Mouse (Mus musculus) heart, postnatal 36 days (tissue): ENCODE data around the gene Nfib. TPM values are rescaled to one million over a fixed set of nuclear protein-coding genes. Genes with fewer than 3 reads are reported as not detected.

Experiments
- DNase-seq, 2 experiments: peaks; one replicate each; pipeline ENCODE4 v3.0.0; 2021 to 2022
- intact Hi-C: fragments of 180-260 bp; cut with DNase I; formaldehyde crosslinking; loops from one replicate; pipeline ENCODE4 v1.15.1; 2025
- total RNA-seq, 2 experiments: library from RNA; stranded (reverse); gene quantifications; 2 replicates each; pipeline ENCODE4 v1.2.3; 2021

Nfib gene
- total RNA-seq, 2 experiments from 2014 or later = 113 to 131 TPM

- intact Hi-C loops = no loop called here
Measured at GRCm38 (mm10) chr4:82344224-82344623, 361.3 kb downstream of the Nfib start.

GRCm38 (mm10) chr4:82338930-82339329, 366.6 kb downstream of the Nfib start:
- intact Hi-C loops = no loop called here
- DNase-seq = no peak

More at GRCm38 (mm10) chr4:82344224-82344623, 361.3 kb downstream of the Nfib start:
- no peak for DNase-seq

GRCm38 (mm10) chr4:82338481-82338880, 367.1 kb downstream of the Nfib start:
- intact Hi-C loops = no loop called here
- DNase-seq = peak; percentile 33 to 43

GRCm38 (mm10) chr4:82336951-82337381, 368.6 kb downstream of the Nfib start:
- intact Hi-C loops = no loop called here
- no peak for DNase-seq

DNA sequence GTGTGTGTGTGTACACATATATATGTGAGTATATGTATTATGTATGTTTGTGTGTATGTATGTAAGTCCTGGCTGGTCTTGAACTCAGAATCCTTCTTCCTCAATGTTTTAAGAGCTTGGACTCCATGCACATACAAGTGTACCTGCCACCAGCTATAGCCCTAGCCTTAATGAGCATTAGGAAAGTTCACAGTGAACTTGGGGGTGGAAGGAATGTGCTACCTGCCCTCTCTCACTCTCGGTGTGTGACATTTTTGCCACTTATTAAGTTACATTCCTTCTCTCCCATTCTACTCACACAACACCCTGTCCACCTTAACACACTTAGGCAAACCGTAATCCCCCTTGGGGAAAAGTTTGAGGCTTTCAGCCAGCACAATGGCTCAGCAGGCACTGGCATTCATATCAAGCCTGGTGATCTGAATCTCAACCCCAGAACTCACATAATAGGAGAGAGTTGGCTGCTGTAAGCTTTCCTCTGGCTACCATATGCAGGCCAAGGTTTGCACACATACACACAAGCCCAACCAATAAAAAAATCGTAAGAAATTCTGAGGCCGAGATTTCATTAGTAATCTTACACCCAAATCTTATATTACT, 370.2 kb downstream of the Nfib start:
- intact Hi-C loops = no loop called here
- no peak for DNase-seq

GRCm38 (mm10) chr4:82333413-82333812, 372.1 kb downstream of the Nfib start:
- intact Hi-C loops = no loop called here
- DNase-seq = no peak

DNA sequence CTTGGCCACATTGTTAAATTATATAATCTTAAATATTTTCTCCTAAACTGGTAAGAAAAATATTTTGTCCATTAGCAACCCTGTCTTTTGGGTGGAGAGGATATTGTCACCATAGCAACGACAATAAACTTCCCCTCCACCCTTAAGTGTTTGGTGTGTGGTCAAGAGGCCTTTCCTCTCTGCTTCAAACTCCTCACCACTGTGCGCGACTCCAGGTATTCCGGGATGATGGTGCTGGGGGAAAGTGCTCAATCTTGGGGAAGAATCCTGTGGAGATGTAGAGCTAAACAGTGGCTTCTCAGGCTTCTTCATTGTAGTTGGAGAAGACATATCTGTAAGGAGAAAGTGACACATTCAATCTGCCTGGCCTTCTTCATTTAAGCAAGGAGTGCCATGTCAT, 375.5 kb downstream of the Nfib start:
- intact Hi-C loops = no loop called here
- DNase-seq = no peak

DNA sequence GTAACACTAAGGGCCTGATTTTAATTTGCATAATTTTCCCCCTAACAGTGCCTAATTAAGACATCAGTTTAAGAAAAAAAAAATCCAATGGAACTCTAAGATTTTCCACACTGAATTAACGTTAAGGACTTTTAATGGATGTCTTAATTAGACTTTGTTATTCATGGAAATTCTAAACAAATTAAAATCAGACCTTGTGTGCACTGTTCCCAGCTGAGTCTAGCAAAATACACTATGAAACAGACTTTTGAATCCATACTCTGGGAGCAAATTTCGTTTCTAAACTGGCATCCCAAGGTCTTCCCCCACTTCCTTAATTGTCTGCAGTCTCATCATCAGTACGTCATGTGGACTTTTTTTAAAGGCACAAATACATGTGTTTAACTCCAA, 379.4 kb downstream of the Nfib start:
- intact Hi-C loops = no loop called here

GRCm38 (mm10) chr4:82325409-82326139, 380.0 kb downstream of the Nfib start:
- DNase-seq = no peak
- intact Hi-C loops = no loop called here

More for the DNA sequence above, 379.4 kb downstream of the Nfib start:
- DNase-seq = no peak

DNA sequence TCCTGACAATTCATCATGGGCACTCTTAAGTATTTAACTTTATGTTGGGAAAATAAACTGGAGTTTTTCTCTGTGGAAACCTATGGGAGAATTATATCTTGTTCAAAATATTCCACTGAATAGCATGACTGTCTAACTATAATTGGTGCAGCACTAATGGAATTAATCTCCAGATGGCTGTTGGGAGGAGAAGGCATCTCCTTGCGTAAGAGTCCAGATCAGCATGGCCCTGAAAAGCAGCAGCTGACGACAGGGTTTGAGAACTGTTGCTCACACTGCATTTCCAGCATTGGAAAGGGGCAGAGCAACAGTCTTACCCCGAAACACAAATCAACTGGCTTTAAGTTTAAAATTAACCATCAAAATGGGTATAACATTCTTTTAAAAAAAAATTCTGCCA, 380.6 kb downstream of the Nfib start:
- DNase-seq = no peak
- intact Hi-C loops = no loop called here

DNA sequence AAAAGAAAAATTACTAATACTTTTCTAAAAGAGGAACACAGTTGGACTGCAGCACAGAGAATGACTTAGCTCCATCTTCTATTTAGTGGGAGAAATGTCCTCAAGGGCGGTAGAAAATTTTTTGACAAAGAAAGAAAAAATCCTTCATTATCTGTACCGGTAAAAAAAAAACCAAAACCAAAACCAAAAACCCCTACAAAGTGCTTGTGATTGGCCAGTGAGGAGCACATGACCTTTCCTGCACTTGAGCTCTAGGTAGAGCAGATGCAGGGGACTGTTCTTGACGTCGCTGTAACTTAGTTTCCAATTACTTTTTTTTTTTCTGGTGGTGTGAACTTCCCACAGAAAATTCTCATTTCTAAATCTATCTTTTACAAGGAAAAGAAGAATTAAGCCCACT, 384.5 kb downstream of the Nfib start:
- no peak for DNase-seq
- intact Hi-C loops = no loop called here

- no peak for DNase-seq
- intact Hi-C loops = loop anchor here (5.0 kb wide), 1 partner anchor 183 kb away; no protein-coding TSS in a partner anchor
Measured at GRCm38 (mm10) chr4:82319388-82319787, 386.2 kb downstream of the Nfib start.

DNA sequence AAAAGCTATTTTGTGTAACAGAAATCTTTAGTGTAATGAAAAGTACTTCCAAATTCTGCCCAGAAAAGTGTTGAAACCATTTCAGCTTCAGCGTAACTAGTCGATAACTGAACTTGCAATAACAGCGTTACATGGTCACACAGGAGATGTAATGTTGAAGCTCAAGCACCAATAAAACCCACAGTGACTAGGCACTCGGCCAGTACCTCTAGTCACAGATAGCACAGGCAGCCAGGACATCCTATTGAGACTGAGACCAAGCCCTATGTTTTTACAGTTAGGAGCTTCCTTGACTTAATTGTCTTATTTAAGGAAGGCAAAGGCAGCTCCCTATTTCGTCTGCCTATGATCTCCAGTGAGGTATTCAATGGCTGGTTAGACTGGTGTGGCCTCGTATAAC, 389.4 kb downstream of the Nfib start:
- intact Hi-C loops = loop anchor here (5.0 kb wide), 1 partner anchor 186 kb away; no protein-coding TSS in a partner anchor
- peak; percentile 43 to 50 for DNase-seq

DNA sequence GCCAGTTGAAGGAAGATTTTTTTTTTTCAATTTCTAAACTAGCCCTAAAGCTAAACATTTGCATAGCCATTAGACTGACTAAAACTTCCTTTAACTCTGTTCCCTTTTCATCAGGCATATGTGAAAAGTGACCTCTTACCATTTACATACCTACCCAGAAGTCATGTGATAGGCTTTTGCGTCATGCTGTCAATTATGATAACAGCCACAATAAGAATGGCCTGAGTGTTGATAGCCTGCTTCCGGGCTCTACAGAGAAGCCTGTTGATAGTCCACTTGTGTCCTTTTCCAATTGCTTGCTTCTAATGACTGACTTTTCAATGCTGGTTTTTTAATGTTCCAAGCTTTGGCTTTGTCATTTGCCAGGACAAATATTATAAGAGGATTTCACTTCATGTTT, 389.8 kb downstream of the Nfib start:
- no peak for DNase-seq
- intact Hi-C loops = loop anchor here (5.0 kb wide), 1 partner anchor 187 kb away; no protein-coding TSS in a partner anchor

- intact Hi-C loops = loop anchor here (5.0 kb wide), 3 partner anchors 126 to 734 kb away; no protein-coding TSS in a partner anchor
- peak in 1 of 2 experiments; percentile 16 for DNase-seq
Measured at GRCm38 (mm10) chr4:82310924-82311734, 394.4 kb downstream of the Nfib start.

- intact Hi-C loops = no loop called here
Measured at GRCm38 (mm10) chr4:82306045-82306444, 399.5 kb downstream of the Nfib start.

DNA sequence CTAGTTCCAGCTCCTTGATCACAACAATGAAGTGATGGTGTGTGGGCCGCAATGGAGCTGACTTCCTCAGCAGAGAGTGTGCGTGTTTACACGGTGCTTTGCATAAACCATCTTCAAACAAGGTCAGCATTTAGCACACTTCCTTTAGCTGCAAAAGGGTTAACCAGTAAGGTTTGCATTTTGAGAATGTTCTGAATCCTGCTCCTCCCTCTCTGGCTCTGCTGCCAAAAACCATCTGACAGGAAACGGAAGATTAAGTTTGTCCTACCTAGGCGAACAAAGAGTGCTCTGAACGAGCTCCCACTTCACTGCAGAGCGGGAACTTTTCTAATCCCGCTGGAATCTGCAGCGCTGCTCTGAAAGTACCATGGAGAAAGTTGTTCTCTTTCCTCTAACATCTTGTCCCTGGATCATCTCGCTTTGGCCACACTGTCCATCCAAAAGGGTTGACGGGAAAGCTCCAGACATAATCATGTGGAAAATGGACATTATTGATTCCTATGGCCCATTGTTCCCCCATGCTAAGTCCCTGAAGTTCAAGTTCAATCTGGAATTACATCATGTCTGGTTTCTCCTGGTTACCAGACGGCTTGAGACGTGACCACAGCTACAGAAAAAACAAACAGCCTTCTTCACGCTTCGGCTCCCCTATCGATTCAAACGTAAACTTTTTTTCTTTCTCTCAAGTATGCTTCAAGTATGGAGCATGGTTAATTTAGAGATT, 401.2 kb downstream of the Nfib start:
- peak; percentile 61 to 66 for DNase-seq
- intact Hi-C loops = loop anchor here (2.0 to 5.0 kb wide), 3 partner anchors 53 to 200 kb away; no protein-coding TSS in a partner anchor

More at GRCm38 (mm10) chr4:82306045-82306444, 399.5 kb downstream of the Nfib start:
- no peak for DNase-seq

GRCm38 (mm10) chr4:82303362-82303900, 402.1 kb downstream of the Nfib start:
- intact Hi-C loops = loop anchor here (5.0 kb wide), 2 partner anchors 54 to 56 kb away; no protein-coding TSS in a partner anchor
- no peak for DNase-seq

- intact Hi-C loops = loop anchor here (5.0 kb wide), 2 partner anchors 54 to 56 kb away; no protein-coding TSS in a partner anchor
Measured at GRCm38 (mm10) chr4:82302901-82303300, 402.6 kb downstream of the Nfib start.

GRCm38 (mm10) chr4:82298606-82299005, 406.9 kb downstream of the Nfib start:
- intact Hi-C loops = no loop called here
- DNase-seq = no peak

More at GRCm38 (mm10) chr4:82302901-82303300, 402.6 kb downstream of the Nfib start:
- no peak for DNase-seq
